Mouse (Mus musculus): ENCODE results near the gene Sez6.
A peak's percentile ranks its signal among the peaks of the same experiment; 100 is the strongest.

Gene Sez6

DNA sequence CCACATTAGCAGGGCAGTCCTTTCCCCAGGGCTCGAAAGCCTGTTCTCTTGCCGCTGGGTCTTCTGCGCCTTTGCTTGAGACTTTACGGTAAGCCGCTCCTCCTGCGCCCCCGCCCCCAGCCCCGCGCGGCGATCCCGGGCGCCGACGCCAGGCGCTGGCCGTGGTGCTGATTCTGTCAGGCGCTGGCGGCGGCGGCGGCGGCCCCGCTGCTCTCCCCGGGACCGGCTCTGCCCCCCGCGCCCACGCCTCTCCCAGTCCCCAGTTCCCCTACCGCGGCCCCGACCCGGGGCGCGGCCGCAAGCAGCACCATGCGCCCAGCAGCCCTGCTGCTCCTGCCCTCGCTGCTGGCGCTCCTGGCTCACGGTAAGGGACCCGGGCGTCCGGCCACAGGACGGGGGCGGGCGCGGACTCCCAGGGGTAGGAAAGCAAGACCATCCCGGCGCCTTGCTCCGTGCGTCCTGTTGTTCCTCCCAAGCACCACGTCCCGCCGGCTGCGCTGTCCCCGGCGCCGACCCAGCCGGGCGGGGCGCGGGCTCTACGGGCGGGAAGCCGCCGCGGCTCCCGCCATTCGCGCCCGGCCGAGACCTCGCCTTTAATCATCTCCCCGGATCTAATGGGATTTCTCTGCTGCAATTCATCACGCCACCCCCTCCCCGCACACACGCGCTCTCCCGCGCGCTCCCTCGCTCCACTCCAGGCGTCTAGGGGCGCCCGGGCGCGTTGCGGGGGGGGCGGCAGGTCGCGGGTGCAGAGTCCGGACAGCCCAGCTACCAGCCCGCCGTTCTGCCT, at the start of gene Sez6:
Gene Sez6, plus strand, starts transcription at position 50 of the 790 bp plus-strand sequence.
- peak; percentile 85 for DNase-seq

DNA sequence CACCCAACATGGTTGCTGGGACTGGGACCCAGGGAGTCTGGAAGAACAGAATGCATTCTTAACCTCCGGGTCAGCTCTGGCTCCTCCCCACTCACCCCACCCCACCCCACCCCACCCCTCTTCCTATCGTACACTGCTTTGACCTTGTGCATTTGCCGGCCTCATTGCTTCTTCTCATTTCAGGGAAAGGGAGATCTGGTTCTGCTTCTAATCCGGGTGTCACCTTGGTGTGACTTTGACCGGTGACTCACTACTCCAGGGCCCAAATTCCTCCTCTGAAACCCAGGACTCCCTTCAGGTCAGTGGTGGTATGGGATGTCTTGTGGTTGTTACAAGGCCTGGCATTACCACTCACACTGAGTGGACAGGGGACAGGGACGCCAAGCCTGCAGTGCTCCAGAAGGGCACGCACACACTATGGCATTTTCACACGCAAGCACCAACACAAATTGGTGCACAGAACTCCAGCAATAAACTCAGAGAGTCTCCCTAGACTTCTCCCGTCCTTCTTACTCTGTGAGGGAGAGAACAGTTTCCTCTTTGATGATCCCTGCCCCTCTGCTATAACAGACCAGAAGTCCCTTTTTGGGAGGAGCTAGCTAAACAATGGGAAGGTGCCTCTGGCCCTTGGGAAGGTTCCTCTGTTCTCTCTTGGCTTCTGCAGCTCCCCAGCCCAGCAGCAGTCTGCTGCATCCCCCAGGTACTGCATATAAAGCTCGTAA, 45.9 kb upstream of the Sez6 start:
- DNase-seq, result no peak

DNA sequence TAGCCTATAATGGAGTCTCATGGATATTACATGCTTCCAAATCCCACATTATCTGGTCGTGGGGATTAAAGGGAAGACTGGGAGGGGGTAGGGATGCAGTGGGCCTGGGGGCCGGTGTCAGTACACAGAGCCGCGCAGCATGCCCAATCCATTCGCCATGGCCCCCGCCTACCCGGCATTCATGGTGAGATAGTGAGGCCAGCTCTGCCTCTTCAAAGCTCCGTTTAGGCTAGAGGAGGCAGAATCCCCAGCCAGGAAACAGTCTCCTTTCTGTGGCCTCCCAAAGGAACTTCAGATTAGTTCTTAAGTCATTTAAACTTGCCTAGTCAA, 45.4 kb upstream of the Sez6 start:
- DNase-seq, result no peak

DNA sequence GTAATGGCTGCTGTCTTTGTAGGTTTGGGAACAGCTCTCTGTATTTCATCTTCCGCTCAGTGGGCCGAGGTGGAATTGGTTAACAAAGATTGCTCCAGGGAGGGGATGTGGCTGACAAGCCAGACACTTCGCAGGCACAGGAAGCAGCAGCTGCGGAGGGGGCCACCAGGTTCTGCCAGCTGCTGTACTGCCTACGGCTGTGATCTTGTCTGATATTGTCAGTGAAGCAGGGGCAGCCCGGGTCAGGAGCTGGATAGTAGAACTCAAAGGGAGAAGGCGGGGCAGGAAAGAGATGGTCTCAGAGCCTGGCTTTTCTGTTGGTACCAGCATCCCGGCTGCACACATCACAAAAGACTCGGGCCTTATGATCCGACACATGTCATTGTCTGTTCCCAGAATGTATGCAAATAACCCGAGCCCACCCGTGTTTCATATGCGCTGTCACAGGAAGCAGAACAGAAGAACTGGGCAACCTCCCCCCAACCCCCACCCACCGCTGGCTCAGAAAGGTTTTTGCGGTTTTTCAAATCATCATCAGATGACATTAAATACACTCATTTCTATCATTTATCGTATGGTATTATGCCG, 43.1 kb upstream of the Sez6 start:
- DNase-seq, result no peak

DNA sequence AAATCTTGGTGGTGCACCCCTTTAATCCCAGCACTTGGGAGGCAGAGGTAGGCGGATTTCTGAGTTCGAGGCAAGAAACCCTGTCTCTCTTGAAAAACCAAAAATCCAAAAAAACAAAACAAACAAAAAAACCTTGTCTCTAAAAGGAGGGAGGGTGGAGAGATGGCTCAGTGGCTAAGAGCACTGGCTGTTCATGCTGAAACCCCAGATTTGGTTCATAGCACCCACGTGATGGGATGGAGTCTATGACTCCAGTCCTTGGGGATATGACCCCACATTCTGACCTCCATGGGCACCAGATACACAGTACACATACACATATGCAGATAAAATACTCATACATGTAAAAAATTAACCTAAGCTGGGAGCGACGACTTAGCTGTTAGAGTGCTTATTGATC, 41.8 kb upstream of the Sez6 start:
- DNase-seq, result no peak

DNA sequence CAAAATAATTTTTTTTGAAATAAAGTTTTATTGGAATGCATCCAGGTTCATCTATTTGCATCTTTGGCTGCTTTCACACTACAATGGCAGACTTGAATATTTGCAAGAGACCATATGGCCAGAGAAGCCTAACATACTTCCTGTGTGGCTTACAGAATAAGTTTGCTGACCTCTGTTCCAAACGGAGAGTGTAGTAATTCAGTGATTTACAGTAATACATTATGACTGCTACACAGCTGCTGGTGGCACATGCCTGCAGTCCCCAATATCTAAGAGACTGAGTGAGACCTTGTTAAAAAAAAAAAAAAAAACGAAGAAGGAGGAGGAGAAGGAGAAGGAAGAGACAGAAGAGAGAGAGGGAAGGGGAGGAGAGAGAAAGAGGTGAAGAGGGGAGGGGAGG, 41.1 kb upstream of the Sez6 start:
- DNase-seq, result no peak

DNA sequence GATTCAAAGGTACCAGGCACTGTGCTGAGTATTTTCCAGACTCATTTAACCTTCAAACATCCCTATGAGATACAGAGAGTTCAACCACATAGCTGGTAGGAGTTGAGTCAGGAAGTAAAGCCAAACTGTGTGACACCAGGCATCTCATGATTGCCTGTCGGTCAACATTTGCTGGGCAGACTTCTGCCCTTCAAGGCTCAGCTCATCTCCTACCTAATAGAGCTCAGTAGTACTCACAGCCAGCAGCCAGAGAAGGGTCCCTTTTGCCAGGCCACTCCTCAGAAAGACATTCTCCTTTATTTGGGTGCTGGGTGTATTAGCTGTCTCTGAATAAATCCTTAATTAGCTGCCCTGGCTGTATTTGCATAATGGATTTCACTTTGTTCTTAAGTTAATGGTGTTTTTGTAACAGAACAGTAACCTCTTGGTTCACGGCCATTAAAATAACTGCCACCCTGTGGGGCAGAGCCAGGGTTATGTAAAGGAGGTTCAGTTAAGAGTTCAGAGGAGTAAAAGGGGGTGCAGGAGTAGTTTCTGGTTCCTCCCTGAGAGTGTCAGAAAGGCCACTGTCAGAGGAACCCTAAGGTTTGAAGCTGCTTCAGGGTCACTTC, 39.8 kb upstream of the Sez6 start:
- DNase-seq, result no peak

DNA sequence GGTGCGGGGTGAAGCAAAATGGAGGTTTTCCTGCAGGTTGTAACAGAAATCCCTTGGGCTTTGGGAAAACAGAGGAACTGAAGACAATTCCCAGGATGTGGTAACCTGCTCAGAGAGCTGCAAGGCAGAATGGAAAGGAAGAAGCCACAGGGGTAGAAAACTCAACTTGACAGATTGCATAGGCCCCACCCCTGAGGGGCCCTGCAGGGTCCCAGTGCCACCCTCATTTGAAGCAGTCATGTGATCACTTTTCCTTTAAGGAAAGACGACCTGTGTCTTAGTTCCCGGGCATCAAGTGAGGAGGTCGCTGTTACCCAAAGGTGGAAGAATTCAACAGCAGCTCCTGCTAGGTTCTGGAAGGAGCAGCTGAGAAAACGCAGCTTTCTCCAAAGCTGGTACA, 37.7 kb upstream of the Sez6 start:
- DNase-seq, result no peak

DNA sequence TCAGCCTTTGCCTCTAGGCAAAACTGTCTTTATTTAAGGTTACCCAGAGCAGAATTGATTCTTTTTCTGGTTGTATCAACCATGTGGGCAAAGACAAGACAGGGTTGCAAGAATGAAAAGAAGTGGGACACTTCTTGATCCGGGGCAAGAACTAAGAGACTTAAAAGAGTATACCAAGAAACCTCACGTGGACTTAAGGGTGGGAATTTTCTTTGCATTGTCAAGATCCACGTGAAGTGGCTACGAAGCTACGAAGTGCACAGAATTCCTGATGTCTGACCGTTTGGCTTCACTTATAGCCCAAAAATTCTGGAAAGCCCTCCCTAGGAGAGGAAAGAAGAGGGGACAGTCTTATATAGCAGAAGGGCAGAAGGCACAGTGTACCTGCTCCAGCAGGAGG, 37.3 kb upstream of the Sez6 start:
- no peak for DNase-seq

DNA sequence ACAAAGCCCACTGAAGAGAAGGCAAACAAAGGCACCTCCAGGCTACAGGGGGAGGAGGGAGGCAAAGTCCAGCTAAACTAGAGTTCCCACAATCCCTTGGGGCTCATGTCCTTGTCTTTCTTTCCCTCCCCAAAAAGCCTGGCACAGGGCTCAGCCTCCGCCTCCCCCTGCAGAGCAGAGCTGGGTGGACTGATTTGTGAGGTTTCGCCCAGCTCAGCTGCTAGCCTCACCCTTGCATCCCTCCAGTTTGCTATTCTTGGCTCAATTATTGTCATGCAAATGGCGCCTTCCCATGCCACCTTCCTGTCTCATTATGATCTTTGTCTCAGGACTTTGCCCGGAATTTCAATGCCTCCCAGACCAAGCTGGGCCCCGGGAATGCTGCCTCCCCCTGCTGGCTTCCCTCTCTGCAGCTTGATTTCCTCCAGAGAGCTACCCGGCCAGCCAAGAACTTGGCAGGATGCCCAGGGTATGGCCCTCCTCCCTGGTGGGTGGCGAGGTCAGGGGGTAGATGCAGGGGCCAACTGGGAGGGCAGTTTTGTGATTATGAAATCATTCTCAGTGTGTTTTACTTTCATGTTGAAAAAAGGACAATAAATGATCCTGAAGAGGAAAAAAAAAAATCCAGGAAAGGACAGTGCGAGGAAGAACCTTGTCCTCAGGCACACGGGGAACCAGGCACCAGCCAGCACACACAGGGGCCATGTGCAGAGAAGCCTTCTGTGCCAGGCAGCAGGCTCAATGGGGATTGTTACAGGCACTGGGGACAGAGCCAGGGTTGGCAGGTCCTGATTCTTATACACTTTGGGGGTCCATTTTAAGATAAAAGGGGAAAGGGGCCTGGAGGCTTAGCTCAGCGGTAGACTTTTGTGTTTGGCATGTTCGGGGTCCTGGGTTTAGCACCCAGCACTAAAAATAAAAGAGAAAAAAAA, 36.5 kb upstream of the Sez6 start, which contains the start of gene Pipox:
Gene Pipox, minus strand, starts transcription at position 310 of the 932 bp plus-strand sequence.
- peak; percentile 91 for DNase-seq

DNA sequence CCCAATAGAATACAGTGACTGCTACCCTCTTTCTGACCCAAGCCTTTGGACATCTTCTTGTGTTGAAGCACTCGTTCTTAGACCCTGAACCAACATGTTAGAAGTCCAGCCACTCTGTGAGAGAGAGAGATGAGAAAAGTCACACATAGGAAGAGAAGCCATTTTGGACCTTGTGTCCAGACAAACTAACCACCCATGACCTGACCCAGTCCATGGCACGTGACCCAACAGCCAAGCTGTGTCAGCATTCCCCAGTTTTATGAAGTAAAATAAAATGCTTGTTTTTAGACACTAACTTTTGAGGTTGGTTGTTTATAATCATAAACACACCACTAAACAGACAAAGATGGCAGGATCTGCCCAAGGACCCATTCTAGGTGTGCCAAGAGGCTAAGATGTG, 35.6 kb upstream of the Sez6 start:
- no peak for DNase-seq

DNA sequence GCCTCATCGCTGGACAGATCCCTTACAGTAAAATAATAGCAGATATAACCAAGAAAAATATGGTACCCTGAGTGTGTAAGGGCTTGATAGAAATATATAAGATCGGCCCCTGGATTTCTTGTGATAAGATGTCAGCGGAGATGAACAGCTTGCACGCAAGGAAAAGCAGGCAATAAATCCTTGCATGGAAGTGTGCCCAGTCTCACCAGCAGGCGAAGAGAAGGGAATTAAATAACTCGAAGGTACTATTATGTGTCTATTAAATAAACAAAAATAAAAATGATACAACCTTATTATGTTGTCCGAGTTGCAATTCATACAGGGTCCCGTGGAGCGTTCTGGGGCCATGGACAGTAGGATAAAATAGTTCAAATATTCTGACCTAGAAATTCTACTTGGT, 34.6 kb upstream of the Sez6 start:
- DNase-seq, result no peak

DNA sequence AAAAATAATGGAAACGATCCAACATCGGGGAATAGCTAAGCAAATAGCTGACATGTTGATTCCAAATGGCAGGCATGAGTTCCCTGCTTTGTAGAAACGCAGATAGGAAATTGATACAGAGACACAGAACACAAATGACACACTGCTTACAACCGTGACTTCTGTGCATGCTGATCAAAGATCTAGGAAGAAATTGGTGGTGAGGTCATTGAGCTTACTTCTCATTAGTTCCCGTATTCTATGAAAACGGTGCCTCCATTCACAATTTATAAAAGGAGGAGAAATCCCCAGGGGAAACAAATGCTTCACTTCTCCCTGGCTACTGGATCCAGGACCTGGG, 34.1 kb upstream of the Sez6 start:
- no peak for DNase-seq

DNA sequence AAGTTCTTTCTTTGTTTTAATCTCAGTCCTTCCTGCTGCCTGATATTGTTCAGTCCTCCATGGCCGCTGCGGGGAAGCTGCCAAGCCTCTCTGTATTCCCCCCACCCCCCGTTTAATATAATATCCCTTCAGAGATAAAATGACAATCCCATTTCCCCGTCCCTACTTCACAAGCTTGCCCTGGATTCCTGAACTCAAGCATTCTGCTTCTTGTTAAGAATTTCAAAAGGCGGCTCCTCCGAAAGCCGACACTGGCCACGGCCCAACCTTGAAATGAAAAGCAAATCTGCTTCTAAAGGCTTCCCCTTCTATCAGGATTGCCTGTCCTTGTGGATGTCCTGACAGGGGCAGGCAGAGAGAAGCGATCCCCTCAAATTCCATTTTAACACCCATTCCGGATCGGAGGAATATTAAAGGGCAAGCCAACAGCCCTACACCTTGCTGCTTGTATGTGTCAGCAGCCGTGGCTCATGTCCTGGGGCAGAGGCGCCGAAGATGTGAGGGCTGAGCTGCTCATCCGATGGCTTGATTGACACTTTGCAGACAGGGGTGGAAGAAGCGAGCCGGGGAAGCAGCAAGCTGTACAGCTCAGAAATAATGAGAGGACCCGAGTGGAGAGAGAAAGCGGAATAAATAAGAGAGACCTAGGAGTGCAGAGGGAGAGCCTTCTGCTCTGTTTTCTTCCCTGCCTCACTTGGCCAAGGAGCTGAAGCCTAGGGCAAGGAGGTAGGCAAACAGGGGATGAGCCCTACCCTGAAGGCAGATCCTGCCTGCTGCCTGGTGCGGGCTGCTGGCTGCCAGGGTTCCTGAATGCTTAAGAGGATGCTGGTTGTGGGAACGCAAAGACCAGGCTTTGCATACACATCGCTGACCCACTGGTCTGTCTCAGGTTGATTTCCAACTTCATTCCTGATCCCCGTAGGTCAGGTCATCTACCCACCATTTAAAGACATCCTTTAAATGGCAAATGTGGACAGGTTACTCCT, 33.5 kb upstream of the Sez6 start:
- DNase-seq, result no peak

DNA sequence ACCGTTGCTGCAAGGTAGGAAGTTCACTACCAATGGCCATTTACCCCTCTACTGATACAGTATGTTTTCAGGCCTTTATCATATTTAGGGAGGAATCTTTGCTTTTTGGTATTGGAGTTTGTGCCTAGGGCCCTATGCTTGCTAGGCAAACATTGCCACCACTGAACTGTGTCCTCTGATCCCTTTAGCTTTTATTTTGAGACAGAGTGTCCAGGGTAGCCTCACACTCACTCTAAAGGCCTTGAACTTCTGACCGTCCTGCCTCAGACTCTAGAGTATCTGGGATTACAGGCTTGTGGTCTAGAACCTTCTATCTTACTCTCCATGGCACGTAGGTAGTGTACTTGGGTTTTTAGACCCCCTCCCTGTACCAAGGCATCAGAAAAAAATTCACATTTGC, 30.4 kb upstream of the Sez6 start:
- DNase-seq, result no peak

DNA sequence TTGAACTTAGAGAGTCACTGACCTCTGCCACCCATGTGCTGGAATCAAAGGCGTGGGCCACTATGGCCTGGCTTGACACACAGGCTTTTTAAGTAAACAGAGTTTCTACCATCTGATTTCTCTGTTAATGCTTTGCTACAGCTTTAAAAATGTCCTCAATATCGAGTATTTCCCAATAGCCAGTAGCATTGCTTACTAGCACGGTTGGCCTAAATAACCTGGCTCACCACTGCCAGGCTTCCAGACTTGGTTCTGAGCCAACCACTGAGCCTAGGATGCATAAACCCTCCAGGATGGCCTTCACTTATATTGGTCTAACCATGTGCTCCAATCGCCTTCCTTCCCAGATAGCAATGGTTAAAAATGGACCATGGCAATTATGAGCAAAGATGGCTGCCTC, 29.9 kb upstream of the Sez6 start:
- no peak for DNase-seq

DNA sequence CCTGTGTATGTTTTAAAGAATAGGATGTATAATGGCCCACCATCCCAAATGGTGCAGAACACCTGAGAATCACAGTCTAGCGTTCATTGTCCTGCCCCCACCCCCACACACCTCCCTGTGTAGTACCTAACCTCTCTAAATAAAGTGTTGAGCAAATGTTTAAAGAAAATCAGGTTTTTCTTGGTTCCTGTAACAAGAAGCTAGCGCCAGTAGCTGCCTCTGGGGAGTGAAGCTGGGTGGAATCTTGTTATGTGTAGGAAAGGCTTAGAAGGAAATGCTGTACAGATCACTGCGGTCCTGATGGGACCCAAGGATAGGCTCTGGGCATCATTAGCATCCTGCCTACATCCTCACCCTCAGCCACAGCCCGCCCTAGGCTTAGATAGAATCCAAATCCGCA, 29.2 kb upstream of the Sez6 start:
- no peak for DNase-seq

DNA sequence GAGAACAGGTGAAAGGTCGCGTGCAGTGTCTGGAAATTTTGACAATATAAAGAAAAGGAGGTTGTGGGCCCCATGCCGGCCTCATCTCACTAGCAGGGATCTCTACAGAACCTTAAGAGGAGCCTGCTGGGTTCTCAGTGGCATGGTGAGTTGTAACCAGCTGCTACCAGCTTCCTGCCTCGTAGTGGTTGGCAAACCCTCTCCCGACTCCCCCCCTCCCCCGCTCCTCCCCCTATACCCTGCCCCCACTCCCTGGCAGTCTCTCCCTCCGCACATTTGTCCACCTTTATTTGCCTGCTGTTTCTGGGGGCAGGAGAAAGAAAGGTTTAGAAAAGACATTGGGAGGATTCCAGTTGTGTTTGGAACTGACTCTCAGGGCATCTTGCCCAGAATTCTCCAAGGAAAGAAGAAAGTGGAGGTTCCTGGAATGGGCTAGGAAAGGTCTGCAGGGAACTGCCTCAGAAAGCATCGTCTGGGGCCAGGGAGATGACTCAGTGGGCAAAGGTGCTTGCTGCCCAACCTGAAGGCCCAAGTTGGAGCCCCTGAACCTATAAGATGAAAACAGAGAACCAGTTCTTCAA, 28.7 kb upstream of the Sez6 start:
- no peak for DNase-seq

DNA sequence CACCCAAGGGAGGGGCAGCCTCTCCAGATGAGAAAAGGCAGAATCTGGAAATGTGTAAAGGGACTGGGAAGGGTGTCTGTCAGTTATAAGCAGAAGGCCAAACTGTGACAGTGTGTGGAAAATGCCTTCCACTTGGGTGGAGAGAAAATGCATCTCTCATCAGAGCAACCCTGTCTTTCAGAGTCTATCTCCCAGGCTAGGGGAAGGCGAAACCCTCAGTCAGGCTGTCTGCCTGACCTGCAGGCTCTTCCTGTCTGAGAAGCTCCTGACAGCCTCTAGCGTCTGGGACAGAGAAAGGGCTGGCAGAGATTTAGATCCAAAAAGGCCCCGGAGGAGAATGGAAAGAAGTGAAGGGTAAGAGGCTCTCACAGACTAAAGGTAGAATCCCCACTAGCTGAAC, 26.8 kb upstream of the Sez6 start:
- no peak for DNase-seq

DNA sequence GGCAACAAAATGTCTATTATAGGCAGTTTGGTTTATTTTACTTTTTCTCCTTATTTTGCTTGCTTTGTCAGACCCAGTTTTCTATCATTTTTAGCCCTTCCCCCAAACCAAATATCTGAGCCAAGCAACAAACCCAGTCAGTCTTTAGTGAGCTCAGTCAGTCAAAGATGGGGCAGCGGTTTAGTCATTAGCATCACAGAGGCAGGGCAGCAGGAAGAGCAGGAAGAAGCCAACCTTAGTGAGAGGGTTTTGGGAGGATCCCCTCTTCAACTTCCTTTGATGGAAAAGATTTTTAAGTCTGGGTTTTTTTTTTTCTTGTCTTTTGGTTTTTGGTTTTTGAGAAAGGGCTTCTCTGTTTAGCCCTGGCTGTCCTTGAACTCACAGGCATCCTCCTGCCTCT, 25.9 kb upstream of the Sez6 start:
- DNase-seq, result no peak

DNA sequence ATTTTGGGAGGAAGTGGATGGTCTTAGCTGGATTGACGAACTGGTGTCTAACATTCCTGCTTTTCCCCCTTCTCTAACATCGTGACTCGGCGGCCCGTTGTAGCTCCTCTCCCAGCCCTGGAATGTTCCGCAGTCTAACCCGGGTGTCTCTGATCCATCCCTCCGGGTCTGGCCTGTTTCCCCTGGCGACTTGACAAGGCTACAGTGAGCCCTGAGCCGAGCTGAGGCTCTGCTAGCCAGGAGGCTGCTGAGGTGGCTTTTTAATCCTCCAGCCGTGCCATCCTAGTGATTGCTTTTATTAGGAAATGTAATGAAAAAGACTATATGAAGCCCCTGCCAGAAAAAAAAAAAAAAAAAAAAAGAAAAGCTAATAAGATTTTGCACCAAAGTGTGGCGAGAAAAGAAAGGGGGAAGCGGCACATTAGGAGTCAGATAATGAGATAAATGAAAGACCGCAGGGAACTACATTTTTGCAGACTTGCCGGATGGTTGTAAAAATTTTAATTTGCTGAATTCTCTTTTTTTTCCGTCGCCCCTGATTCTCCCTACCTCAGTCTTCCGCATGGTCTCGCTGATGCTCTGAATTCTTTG, 24.4 kb upstream of the Sez6 start:
- peak; percentile 87 for DNase-seq
